Mouse (Mus musculus): ENCODE measurements around the gene Mark2.
"Not testable (repeated sequence)": the region's sequence is repeated elsewhere in the genome, so short reads cannot be mapped to it uniquely, and the experiment has no call there.

The Mark2 gene

GRCm38 (mm10) chr19:7341512-7342397 is at the start of gene Mark2:
Mark2 (minus strand) TSS chr19:7341860.
- peak; percentile 99 for DNase-seq (ENCODE audit: low spot score in 2 of 2)

DNA sequence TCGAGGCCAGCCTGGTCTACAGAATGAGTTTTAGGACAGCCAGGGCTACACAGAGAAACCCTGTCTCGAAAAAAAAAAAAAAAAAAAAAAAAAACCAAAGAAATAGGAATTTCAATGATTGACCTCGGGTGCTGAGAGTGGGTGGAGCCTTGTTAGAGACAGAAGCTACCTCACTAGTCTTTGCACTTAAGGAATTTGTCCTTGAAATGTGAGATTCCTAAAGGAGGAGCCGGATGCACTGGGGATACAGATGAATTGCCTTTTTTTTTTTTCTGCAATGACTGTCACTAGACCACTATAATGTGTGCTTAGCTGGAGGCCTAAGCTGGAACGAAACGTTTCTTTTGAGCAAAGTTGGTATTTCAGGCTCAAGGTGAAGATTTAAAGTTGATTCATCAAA is 46.8 kb upstream of the Mark2 start:
- no peak for DNase-seq (ENCODE audit: low spot score in 2 of 2)

DNA sequence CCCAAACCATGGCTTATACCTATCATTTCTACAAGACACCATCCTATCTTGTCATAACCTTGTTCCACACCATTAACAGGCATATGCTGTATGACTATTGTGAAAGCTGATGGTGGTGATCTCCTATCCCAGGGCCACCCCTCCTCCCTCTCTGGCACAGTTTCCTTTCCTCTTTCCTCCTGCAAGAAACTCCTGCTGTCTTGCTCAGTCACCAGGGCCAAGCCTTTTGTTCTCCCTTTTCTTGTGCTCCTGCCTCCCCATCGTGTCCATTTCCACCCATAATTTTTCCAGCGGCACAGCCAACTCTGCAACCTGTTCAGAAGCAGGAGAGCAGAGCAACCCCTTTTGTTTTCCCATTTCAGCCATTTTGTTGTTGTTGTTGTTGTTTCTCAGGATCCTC is 44.4 kb upstream of the Mark2 start:
- no peak for DNase-seq (ENCODE audit: low spot score in 2 of 2)

DNA sequence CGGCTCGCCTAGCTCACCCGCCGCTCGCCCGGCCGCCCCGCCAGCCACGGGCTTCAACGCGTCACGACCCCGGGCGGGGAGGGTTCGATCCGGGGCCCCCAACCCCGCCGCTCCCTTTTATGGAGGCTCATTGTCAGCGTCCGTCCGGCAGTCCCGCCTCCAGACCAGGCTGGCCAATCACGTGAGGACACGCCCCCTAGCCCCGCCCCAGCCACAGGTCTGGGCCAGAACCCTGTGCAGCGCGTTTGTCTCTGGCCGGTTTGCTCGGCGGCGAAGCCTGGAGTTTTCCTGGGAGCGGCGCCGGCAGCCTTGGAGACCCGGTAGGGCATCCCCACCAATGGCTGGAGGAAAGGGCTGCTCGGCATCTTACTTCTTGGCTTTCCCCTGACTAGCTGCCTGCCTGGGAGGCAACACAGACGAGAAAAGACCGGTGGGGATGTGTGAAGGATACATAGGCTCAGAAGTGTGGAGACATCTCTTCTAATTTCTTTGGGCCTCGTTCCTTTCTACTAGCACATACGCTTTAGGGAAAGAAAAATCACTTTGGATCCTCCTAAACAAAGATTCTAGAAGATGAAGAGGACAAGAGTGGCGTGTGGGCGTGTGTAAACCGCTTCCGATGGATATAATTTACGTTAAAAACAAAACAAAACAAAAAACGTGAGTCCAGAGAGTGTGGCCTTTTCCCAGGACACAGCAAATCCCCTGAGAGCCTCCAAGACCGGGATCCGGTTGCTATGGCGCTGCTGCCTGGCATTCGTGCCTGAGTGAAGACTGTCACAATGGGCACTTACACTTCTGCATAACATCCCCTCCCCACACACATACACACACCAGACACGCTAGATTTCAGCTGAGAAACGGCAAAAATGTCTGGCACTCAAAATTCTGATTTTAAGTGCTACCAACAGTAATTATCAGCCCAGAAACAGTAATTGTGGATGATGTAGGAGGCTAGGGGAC is 41.5 kb upstream of the Mark2 start, which contains the start of gene Spindoc:
TSS of gene Spindoc (minus strand) at position 92 of the 963 bp plus-strand sequence.
- peak; percentile 95 to 99 for DNase-seq (ENCODE audit: low spot score in 2 of 2)

DNA sequence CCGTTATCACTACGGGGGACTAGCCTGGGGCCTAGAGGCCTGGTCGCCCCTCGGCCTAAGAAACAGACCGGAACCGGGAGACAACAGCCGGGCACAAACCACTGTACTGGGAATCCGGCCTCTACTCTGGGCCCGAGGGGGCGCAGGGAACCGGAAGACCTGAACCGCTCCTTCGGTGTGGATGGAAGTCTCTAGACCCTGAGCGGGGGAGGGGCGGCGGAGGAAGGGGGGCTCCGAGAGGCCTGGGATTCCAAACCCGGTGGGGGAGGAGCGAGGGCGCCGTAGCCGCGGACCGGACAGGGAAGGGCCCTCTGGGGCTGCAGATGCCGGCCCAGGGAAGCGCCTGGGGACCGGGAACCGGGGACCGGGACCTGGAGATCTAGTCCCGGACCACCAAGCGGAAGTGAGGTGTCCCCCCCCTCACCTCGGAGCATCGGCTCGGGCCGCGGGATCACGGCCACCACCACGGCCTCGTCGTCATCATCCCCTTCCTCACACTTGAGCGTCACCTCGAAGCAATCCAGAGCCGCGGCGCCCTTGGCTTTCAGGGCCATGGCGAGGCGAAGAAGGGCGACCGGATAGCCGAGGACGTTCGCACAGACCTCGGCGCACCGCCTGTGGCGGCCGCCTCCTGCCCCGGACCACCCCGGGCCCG is 40.7 kb upstream of the Mark2 start:
- peak; percentile 39 to 55 for DNase-seq (ENCODE audit: low spot score in 2 of 2)

GRCm38 (mm10) chr19:7381906-7382247 is 40.2 kb upstream of the Mark2 start:
- DNase-seq (ENCODE audit: low spot score in 2 of 2): no peak

- DNase-seq (ENCODE audit: low spot score in 2 of 2): no peak
Observed at GRCm38 (mm10) chr19:7377639-7378038, 36.0 kb upstream of the Mark2 start.

DNA sequence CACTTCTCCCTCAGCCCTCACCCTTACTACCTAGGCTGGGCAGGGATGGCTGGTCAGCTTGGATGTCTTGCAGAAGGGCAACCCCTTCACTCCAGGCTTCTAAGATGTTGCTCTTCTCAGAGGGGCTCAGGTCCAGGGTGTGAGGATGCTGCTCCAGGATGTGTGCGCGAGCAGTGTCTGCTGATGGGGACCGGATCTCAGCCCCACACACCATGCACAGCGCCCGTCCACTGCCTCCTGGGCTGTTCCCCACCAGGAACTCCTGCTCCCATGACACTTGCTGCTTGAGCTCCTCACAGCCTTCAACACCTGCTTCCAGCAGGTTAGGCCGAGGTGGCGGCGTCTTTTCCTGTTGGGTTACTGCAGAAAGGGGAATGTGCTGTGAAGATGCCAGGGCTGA is 32.8 kb upstream of the Mark2 start:
- DNase-seq (ENCODE audit: low spot score in 2 of 2): no peak

DNA sequence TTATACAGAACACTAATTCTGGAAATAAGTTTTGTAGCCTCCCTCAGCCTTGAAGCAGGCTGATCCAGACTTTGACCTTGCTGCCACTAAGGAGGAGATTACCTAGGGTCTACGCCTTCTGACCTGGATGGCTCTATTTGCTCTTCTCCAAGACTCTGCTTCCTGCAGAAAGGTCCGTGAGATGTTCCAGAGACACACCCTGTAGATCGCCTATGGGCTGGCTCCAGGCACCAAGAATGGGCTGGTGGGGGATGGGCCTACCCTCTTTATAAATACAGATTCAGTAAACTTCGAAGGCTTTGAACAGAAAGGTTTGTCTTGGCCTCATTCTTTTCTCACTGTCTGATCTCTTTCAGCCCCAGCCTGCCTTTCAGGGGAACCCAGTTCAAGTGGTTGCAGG is 27.8 kb upstream of the Mark2 start:
- DNase-seq (ENCODE audit: low spot score in 2 of 2): not testable (repeated sequence)

GRCm38 (mm10) chr19:7353636-7354035 is 12.0 kb upstream of the Mark2 start:
- DNase-seq (ENCODE audit: low spot score in 2 of 2): no peak

DNA sequence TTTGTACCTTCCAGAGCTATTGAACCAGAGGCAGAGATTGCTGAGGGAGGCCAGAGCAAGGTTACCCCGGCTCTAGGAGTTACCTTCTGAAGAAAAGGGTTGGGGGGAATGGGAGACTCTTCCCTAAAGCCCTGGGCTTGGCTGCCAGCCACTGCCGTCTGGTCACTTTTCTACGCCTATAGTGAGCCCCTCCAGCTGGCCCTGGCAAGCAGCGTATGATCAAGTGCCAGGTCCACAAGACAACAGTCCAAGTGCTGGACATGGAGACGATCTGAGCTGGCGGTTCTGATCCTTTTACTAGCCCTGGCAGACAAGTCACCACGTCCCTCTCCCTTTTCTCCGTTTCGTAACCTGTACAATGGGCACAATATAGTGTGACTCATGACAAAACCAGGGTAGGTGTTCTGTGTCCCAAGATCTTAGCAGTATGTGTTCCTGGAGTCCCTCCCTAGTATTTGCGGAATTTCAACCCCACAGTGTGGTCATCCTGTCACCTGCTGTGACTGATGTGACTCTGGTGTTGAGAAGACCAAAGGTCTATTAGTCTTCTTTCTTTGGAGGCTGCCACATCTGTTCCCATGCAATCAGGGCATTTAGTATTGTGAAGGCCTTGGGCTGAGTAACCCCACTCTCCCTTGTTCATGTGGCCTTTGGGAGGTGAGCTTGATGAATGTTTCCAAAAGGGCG is 11.3 kb upstream of the Mark2 start:
- no peak for DNase-seq (ENCODE audit: low spot score in 2 of 2)

GRCm38 (mm10) chr19:7349993-7350392 is 8.3 kb upstream of the Mark2 start:
- DNase-seq (ENCODE audit: low spot score in 2 of 2): no peak

- peak; percentile 35 to 57 for DNase-seq (ENCODE audit: low spot score in 2 of 2)
Observed at GRCm38 (mm10) chr19:7345235-7345755, 3.6 kb upstream of the Mark2 start.

GRCm38 (mm10) chr19:7342646-7343045 is 986 bp upstream of the Mark2 start:
- no peak for DNase-seq (ENCODE audit: low spot score in 2 of 2)

- peak; percentile 25 to 30 for DNase-seq (ENCODE audit: low spot score in 2 of 2)
Observed at GRCm38 (mm10) chr19:7340780-7341475, 732 bp downstream of the Mark2 start.

DNA sequence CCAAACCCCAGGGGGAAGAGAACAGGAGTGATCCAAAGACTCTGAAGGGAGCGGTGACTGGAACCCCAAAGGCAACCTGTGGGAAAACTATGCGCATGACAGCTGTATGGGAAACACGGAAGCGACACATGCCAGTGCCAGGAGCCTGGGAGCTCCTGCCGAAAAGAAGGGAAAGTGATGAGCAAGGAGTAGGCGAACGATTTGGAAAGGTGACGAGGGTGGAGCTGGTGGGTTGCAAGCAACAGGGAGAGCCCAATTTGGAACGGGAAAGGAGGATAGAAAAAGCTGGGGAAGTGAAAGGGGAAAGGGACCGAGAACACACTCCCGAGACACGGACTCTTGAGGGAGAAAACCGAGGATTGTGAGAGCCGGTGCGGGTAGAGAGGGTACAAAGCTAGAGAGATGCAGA is 1.3 kb downstream of the Mark2 start:
- peak; percentile 38 to 56 for DNase-seq (ENCODE audit: low spot score in 2 of 2)

GRCm38 (mm10) chr19:7339867-7340266 is 1.8 kb downstream of the Mark2 start:
- no peak for DNase-seq (ENCODE audit: low spot score in 2 of 2)

- DNase-seq (ENCODE audit: low spot score in 2 of 2): no peak
Observed at GRCm38 (mm10) chr19:7339026-7339425, 2.6 kb downstream of the Mark2 start.

DNA sequence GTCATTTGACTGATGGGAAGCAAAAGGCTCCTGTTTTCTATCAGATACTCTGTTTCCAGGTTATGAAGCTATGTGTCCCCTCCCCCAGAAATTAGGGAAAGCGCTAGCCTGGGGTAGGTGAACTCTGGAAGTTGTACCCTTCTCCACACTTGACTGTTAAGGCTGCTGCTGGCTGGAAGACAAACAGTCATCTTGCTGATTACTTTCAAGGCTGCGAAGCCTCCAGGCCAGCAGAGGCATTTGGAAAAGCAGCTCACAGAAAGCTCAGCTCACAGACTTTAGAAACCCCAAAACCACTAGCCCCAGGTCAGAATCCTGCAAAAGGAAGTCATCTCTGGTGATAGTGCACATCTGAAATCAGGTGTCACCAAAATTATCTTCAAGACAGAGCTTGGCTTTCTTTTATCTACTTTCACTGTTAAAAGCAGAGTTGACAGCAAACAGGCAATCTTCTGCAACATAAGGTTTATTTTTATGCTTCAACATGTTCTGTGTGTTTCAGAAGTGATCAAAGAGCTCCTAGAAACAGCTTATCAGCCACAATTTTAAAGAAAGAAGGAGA is 3.8 kb downstream of the Mark2 start:
- DNase-seq (ENCODE audit: low spot score in 2 of 2): no peak

DNA sequence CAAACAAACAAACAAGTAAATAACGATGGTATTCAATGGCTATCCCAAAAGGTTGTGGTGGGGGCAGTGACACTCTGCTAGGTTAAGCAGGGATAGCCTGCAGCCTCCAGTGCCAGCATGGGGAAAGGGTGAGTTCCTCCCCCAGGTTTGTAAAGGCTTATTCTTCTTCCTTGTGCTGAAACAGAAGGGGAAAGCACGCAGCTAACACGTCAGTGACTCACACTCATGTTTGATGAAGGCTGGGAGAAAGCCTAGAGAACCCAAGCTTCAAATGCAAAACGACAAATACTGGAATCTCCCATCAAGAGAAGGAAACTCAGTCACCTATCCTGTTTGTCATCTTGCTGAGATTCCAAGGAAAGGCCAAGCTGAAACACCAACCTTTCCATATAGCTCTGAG is 6.0 kb downstream of the Mark2 start:
- DNase-seq (ENCODE audit: low spot score in 2 of 2): no peak

Measured in frontal cortex, postnatal 14 days (tissue).